Comparison of ENCODE assay signal across 10 mouse cellular contexts in the genomic region with DNA sequence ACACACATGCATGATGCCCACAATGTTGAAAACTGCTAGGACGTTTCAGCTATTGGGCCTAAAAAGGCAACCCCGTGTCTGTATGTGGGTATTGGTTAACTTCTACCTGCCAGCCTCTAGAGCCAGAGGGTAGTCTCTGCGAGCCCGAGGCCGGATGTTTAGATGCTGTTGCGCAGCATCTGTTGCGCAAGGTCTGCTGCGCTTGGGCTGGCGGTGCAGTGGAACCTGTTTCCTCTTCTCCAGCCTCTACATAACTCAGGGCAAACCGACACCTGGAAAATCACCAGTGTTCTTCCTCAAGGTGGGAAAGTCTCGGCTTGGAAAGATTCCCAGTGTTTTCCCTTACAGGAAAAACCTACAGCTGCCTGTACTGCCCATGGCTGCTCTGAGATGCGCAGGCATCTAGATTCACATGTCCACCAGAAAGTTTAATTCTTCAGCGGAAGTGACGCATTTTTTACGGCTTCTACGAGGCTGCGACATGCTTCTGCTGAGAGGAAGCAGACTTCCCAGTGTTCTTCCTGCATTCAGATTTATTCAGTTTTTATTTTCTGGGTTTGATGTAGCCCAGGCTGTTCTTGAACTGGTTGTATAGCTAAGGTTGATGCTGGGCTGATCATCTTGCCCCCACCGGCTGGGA. TPM values are rescaled to one million over a fixed set of nuclear protein-coding genes. Genes with fewer than 3 reads are reported as not detected.
DNase-seq lines count a peak whose midpoint lies in the region; ATAC-seq and TF ChIP-seq lines count a peak whose summit lies in the region.
"Had no signal": no experiment of that assay in that cellular context is flagged by ENCODE, and none has a peak within 500 bp of the region (broad histone marks: within the 10 kb centered on the region; RNA-seq: fewer than 3 reads in every experiment).

No protein-coding gene starts in this region.

- no peaks in the 10 kb centered on the region for H3K9me3 ChIP-seq in hindbrain, embryonic 10.5 days
- H3K9me3 ChIP-seq: limb, embryonic 13.5 days had no signal

- WGBS in hindbrain, embryonic 10.5 days = 86% methylated on average over 18 of the region's 18 CpGs
- WGBS in cerebellum, adult 2 months = 91% methylated on average over 18 of the region's 18 CpGs

- no peak for TF ChIP-seq POLR2A in cerebellum, adult 2 months (IDR thresholded peaks at IDR 0.05; ENCODE audit: borderline replicate concordance, insufficient read depth, low read length)

- peaks cover 6% of the 10 kb centered on the region; the same call in 1 of the 2 replicates for H3K4me1 ChIP-seq in hindbrain, embryonic 10.5 days (replicated peaks)
- H3K4me1 ChIP-seq in cerebellum, adult 2 months (ENCODE audit: control insufficient read depth, insufficient read depth, low read length) = peaks cover 3% of the 10 kb centered on the region

- no peak overlapping the region for H3K4me3 ChIP-seq in hindbrain, embryonic 10.5 days
- H3K4me3 ChIP-seq in cerebellum, adult 2 months (replicated peaks; ENCODE audit: insufficient read depth, low read depth, low read length) = no peak overlapping the region
- H3K4me3 ChIP-seq: erythroblast, embryonic 14.5 days; limb, embryonic 13.5 days had no signal

- H3K27me3 ChIP-seq in hindbrain, embryonic 10.5 days (ENCODE audit: insufficient read depth, poor library complexity, severe bottlenecking) = no peaks in the 10 kb centered on the region
- no peaks in the 10 kb centered on the region for H3K27me3 ChIP-seq in cerebellum, adult 2 months (ENCODE audit: control insufficient read depth, insufficient read depth, low read length)
- H3K27me3 ChIP-seq: limb, embryonic 13.5 days had no signal

- ATAC-seq in activated CD4-positive, CD25-positive, alpha-beta regulatory T cell, adult 4 months = peak; percentile 77
- peak; percentile 89 for ATAC-seq in monocyte, adult 5-6 weeks (replicated peaks; ENCODE audit: insufficient number of reproducible peaks, low FRiP score, low TSS enrichment, poor library complexity, severe bottlenecking)
- no peak for ATAC-seq in cerebellum, adult (ENCODE audit: insufficient number of reproducible peaks, low FRiP score, low TSS enrichment)

- no peak for TF ChIP-seq CTCF in cerebellum, adult 2 months (IDR thresholded peaks at IDR 0.05; ENCODE audit: borderline replicate concordance, insufficient read depth, low read depth, low read length)

- no peaks in the 10 kb centered on the region; the same call in 1 of the 2 replicates for H3K36me3 ChIP-seq in hindbrain, embryonic 10.5 days

- peak; percentile 85 for DNase-seq in A20 (ENCODE audit: low read depth, low spot score)
- peak; percentile 69 for DNase-seq in liver
- no peak for DNase-seq in hindbrain, embryonic 10.5 days (ENCODE audit: low spot score)
- DNase-seq in Muller cell, postnatal 12 days (ENCODE audit: inconsistent ontology term) = no peak
- DNase-seq in cerebellum, adult 2 months = no peak

- H3K27ac ChIP-seq in hindbrain, embryonic 10.5 days = no peak overlapping the region
- H3K27ac ChIP-seq in cerebellum, adult 2 months (ENCODE audit: insufficient read depth, low read length) = no peak overlapping the region
- H3K27ac ChIP-seq: limb, embryonic 13.5 days had no signal

RNA-seq across cellular contexts. Expression of a gene that starts 44.5 kb away (rescaled TPM):
- over 10,000 TPM; 10,605 to 11,851 TPM for polyA plus RNA-seq in activated CD4-positive, CD25-positive, alpha-beta regulatory T cell, adult 4 months (2017; shearing (Covaris generic))
- total RNA-seq in monocyte, adult 5-6 weeks (2017) = 6,370 to 7,055 TPM (median 6,774 TPM) in 3 replicates
- polyA plus RNA-seq in hindbrain, embryonic 10.5 days (2016; fragmentation: Nextera tagmentation; extraction: Ambion mirVana) = 3,168 and 3,706 TPM in 2 replicates
- 2,299 and 2,427 TPM in 2 replicates for polyA plus RNA-seq in cerebellum, adult 2 months (2012; rRNA removed)

RNA-seq across cellular contexts. Expression of a gene that starts 54.4 kb away (rescaled TPM):
- polyA plus RNA-seq in activated CD4-positive, CD25-positive, alpha-beta regulatory T cell, adult 4 months (2017; shearing (Covaris generic)) = 10 to 100 TPM in 1 of 2 experiments, 1 to 10 TPM in 1; 9.3 to 11.3 TPM
- 9.0 to 13.2 TPM (median 9.8 TPM) in 3 replicates for total RNA-seq in monocyte, adult 5-6 weeks (2017)
- 10.0 and 10.4 TPM in 2 replicates for polyA plus RNA-seq in hindbrain, embryonic 10.5 days (2016; fragmentation: Nextera tagmentation; extraction: Ambion mirVana)
- 13.7 and 14.0 TPM in 2 replicates for polyA plus RNA-seq in cerebellum, adult 2 months (2012; rRNA removed)

Comparison
In these comparisons a context has a peak if more than half of its experiments do, and no peak if none do; other contexts are left out.
1. DNase-seq: peak in A20 (single experiment) and liver (single experiment); none in hindbrain, embryonic 10.5 days (single experiment), Muller cell, postnatal 12 days (single experiment) and cerebellum, adult 2 months (0 of 2).